ENCODE assay signal across 14 mouse cellular contexts in genomic region chr10:12795796-12796509, GRCm38 (mm10).
DNase-seq lines count a peak whose midpoint lies in the region; ATAC-seq and TF ChIP-seq lines count a peak whose summit lies in the region.
"Had no signal": no experiment of that assay in that cellular context is flagged by ENCODE, and none has a peak within 500 bp of the region (broad histone marks: within the 10 kb centered on the region; RNA-seq: fewer than 3 reads in every experiment).

No protein-coding gene starts in this region.

- no peak for ATAC-seq in kidney, embryonic 15.5 days (replicated peaks; ENCODE audit: low FRiP score)
- peak; percentile 57 for ATAC-seq in hindbrain, embryonic 15.5 days (ENCODE audit: low FRiP score, low read depth)
- 0 out of 2 replicates have a peak, but pooled peaks have one; percentile 41 for ATAC-seq in midbrain, postnatal 0 days (ENCODE audit: low FRiP score)
- no peak for ATAC-seq in megakaryocyte, adult 5-6 weeks (ENCODE audit: poor library complexity, severe bottlenecking)
- ATAC-seq: Patski had no signal

- no peak for TF ChIP-seq POLR2A in thymus, adult 2 months (IDR thresholded peaks at IDR 0.05; ENCODE audit: control insufficient read depth, extremely low read depth, insufficient read depth, low read length, poor library complexity)

- no peak overlapping the region for H3K9ac ChIP-seq in kidney, embryonic 15.5 days
- H3K9ac ChIP-seq in hindbrain, embryonic 15.5 days: no peak overlapping the region
- H3K9ac ChIP-seq in midbrain, postnatal 0 days (replicated peaks; ENCODE audit: low read length, poor library complexity, severe bottlenecking): no peak overlapping the region
- H3K9ac ChIP-seq: neural tube, embryonic 13.5 days; stomach, embryonic 15.5 days had no signal

- H3K4me1 ChIP-seq in kidney, embryonic 15.5 days: peaks cover 34% of the 10 kb centered on the region
- peaks cover 9% of the 10 kb centered on the region for H3K4me1 ChIP-seq in hindbrain, embryonic 15.5 days (replicated peaks)
- H3K4me1 ChIP-seq in midbrain, postnatal 0 days (ENCODE audit: insufficient read depth, low read length): no peaks in the 10 kb centered on the region
- H3K4me1 ChIP-seq in thymus, adult 2 months (replicated peaks; ENCODE audit: control insufficient read depth, insufficient read depth, low read length): no peaks in the 10 kb centered on the region

- no peaks in the 10 kb centered on the region for H3K27me3 ChIP-seq in kidney, embryonic 15.5 days
- H3K27me3 ChIP-seq in hindbrain, embryonic 15.5 days: no peaks in the 10 kb centered on the region
- no peaks in the 10 kb centered on the region for H3K27me3 ChIP-seq in midbrain, postnatal 0 days (ENCODE audit: insufficient read depth, low read length)
- no peaks in the 10 kb centered on the region for H3K27me3 ChIP-seq in thymus, adult 2 months (ENCODE audit: control insufficient read depth, insufficient read depth, low read length)
- H3K27me3 ChIP-seq: neural tube, embryonic 13.5 days; Patski; stomach, embryonic 15.5 days had no signal

- no peaks in the 10 kb centered on the region for H3K9me3 ChIP-seq in kidney, embryonic 15.5 days (replicated peaks)
- no peaks in the 10 kb centered on the region for H3K9me3 ChIP-seq in hindbrain, embryonic 15.5 days
- H3K9me3 ChIP-seq in midbrain, postnatal 0 days (ENCODE audit: low read length): no peaks in the 10 kb centered on the region
- H3K9me3 ChIP-seq: neural tube, embryonic 13.5 days; stomach, embryonic 15.5 days had no signal

- no peak overlapping the region for H3K4me2 ChIP-seq in kidney, embryonic 15.5 days
- no peak overlapping the region for H3K4me2 ChIP-seq in hindbrain, embryonic 15.5 days
- no peak overlapping the region for H3K4me2 ChIP-seq in midbrain, postnatal 0 days (ENCODE audit: low read depth, low read length, poor library complexity, severe bottlenecking)
- H3K4me2 ChIP-seq: neural tube, embryonic 13.5 days; stomach, embryonic 15.5 days had no signal

- no peak overlapping the region for H3K4me3 ChIP-seq in kidney, embryonic 15.5 days (replicated peaks)
- no peak overlapping the region for H3K4me3 ChIP-seq in hindbrain, embryonic 15.5 days
- no peak overlapping the region for H3K4me3 ChIP-seq in midbrain, postnatal 0 days (ENCODE audit: low read depth, low read length)
- H3K4me3 ChIP-seq in thymus, adult 2 months (ENCODE audit: control insufficient read depth, insufficient read depth, low read length): no peak overlapping the region
- H3K4me3 ChIP-seq: heart, adult 2 months; neural tube, embryonic 13.5 days; stomach, embryonic 15.5 days had no signal

- 80% methylated on average over 8 of the region's 8 CpGs for WGBS in kidney, embryonic 15.5 days
- WGBS in hindbrain, embryonic 15.5 days: 47% methylated on average over 8 of the region's 8 CpGs
- 49% methylated on average over 8 of the region's 8 CpGs for WGBS in midbrain, postnatal 0 days
- 93% methylated on average over 8 of the region's 8 CpGs for WGBS in thymus, adult 2 months

- H3K36me3 ChIP-seq in kidney, embryonic 15.5 days: no peaks in the 10 kb centered on the region
- H3K36me3 ChIP-seq in hindbrain, embryonic 15.5 days: no peaks in the 10 kb centered on the region
- H3K36me3 ChIP-seq in midbrain, postnatal 0 days (ENCODE audit: insufficient read depth, low read length): no peaks in the 10 kb centered on the region
- H3K36me3 ChIP-seq in thymus, adult 2 months (ENCODE audit: control insufficient read depth, insufficient read depth, low read length): no peaks in the 10 kb centered on the region
- H3K36me3 ChIP-seq: neural tube, embryonic 13.5 days; stomach, embryonic 15.5 days had no signal

- DNase-seq in cerebellum, adult 11-12 months: peak; percentile 49
- DNase-seq in cerebellum, adult 11 months: no peak
- peak; percentile 13 for DNase-seq in kidney, postnatal 10 days
- peak; percentile 27 for DNase-seq in midbrain, postnatal 0 days (ENCODE audit: low spot score)
- DNase-seq in thymus, adult 2 months: no peak
- DNase-seq: heart, adult 2 months; kidney, adult 8-10 months; thymus, postnatal 36 days had no signal

- no peak overlapping the region for H3K27ac ChIP-seq in kidney, embryonic 15.5 days
- H3K27ac ChIP-seq in hindbrain, embryonic 15.5 days (replicated peaks): 0 out of 2 replicates have a peak overlapping the region, but pooled peaks have one; percentile 1
- no peak overlapping the region for H3K27ac ChIP-seq in midbrain, postnatal 0 days (ENCODE audit: low read depth, low read length)
- H3K27ac ChIP-seq in thymus, adult 2 months (ENCODE audit: control insufficient read depth, insufficient read depth, low read length): no peak overlapping the region
- H3K27ac ChIP-seq: heart, adult 2 months; neural tube, embryonic 13.5 days; stomach, embryonic 15.5 days had no signal

- TF ChIP-seq CTCF in midbrain, postnatal 0 days (IDR thresholded peaks at IDR 0.05): no peak
- TF ChIP-seq CTCF in thymus, adult 2 months (IDR thresholded peaks at IDR 0.05; ENCODE audit: borderline replicate concordance, control insufficient read depth, extremely low read depth, insufficient read depth, low read length, poor library complexity): no peak

Comparison
In these comparisons a context has a peak if more than half of its experiments do, and no peak if none do; other contexts are left out.
1. DNase-seq: peak in cerebellum, adult 11-12 months (single experiment), kidney, postnatal 10 days (single experiment) and midbrain, postnatal 0 days (single experiment); none in cerebellum, adult 11 months (single experiment) and thymus, adult 2 months (single experiment).
2. ATAC-seq: peak in hindbrain, embryonic 15.5 days (single experiment) and midbrain, postnatal 0 days (single experiment); none in kidney, embryonic 15.5 days (single experiment) and megakaryocyte, adult 5-6 weeks (single experiment).